Mouse (Mus musculus): ENCODE measurements at regions not wholly inside any gene's neighbourhood (a gene's known extent, or its start where the extent isn't known, plus 50 kb on each side); places are given as distances from the start of the nearest gene placed in this dataset.

- no peak overlapping the region for H3K4me2 ChIP-seq (ENCODE audit: low read length)
- ATAC-seq (replicated peaks; ENCODE audit: low FRiP score, low read depth), result no peak
- no peaks in the 10 kb centered on the region for H3K4me1 ChIP-seq (replicated peaks; ENCODE audit: insufficient read depth, low read length)
- H3K4me3 ChIP-seq (replicated peaks; ENCODE audit: low read depth, low read length), result no peak overlapping the region
- no peak overlapping the region for H3K27ac ChIP-seq
- H3K27me3 ChIP-seq (ENCODE audit: insufficient read depth, low read length), result no peaks in the 10 kb centered on the region
- no peak for TF ChIP-seq CTCF (IDR thresholded peaks at IDR 0.05; ENCODE audit: low read depth)
- no peaks in the 10 kb centered on the region for H3K9me3 ChIP-seq (replicated peaks; ENCODE audit: low read length)
- H3K36me3 ChIP-seq (ENCODE audit: insufficient read depth, low read length), result no peaks in the 10 kb centered on the region
- whole genome bisulfite sequencing, result 83% methylated on average over 7 of the region's 7 CpGs
- no peak for DNase-seq (ENCODE audit: low spot score)
- H3K9ac ChIP-seq (ENCODE audit: low read depth, low read length), result no peak overlapping the region
These were observed 167.7 kb upstream of the Pabpc6 start for GRCm38 (mm10) chr17:9836995-9837842.

GRCm38 (mm10) chr17:9829895-9830294 is 160.4 kb upstream of the Pabpc6 start:
- Histone ChIP-seq H3K9me3 (replicated peaks; ENCODE audit: low read length) (no peaks in the 10 kb centered on the region), H3K36me3 (ENCODE audit: insufficient read depth, low read length) (no peaks in the 10 kb centered on the region), H3K27ac (no peak overlapping the region), H3K4me1 (replicated peaks; ENCODE audit: insufficient read depth, low read length) (no peaks in the 10 kb centered on the region), H3K27me3 (ENCODE audit: insufficient read depth, low read length) (no peaks in the 10 kb centered on the region), H3K4me3 (replicated peaks; ENCODE audit: low read depth, low read length) (no peak overlapping the region), H3K9ac (ENCODE audit: low read depth, low read length) (no peak overlapping the region), H3K4me2 (ENCODE audit: low read length) (no peak overlapping the region)
- ATAC-seq (replicated peaks; ENCODE audit: low FRiP score, low read depth) (no peak), DNase-seq (ENCODE audit: low spot score) (no peak)
- WGBS, result 83% methylated on average over 5 of the region's 5 CpGs
- TF ChIP-seq CTCF (IDR thresholded peaks at IDR 0.05; ENCODE audit: low read depth), result no peak

GRCm38 (mm10) chr17:9821358-9821757 is 151.8 kb upstream of the Pabpc6 start:
- no peaks in the 10 kb centered on the region for H3K4me1 ChIP-seq (replicated peaks; ENCODE audit: insufficient read depth, low read length)
- DNase-seq (ENCODE audit: low spot score) (no peak), ATAC-seq (replicated peaks; ENCODE audit: low FRiP score, low read depth) (no peak)
- WGBS, result 85% methylated on average over 4 of the region's 4 CpGs
- no peak overlapping the region for H3K9ac ChIP-seq (ENCODE audit: low read depth, low read length)
- H3K4me3 ChIP-seq (replicated peaks; ENCODE audit: low read depth, low read length), result no peak overlapping the region
- H3K4me2 ChIP-seq (ENCODE audit: low read length), result no peak overlapping the region
- no peak overlapping the region for H3K27ac ChIP-seq
- no peaks in the 10 kb centered on the region for H3K36me3 ChIP-seq (ENCODE audit: insufficient read depth, low read length)
- TF ChIP-seq CTCF (IDR thresholded peaks at IDR 0.05; ENCODE audit: low read depth), result no peak
- H3K9me3 ChIP-seq (replicated peaks; ENCODE audit: low read length), result no peaks in the 10 kb centered on the region
- no peaks in the 10 kb centered on the region for H3K27me3 ChIP-seq (ENCODE audit: insufficient read depth, low read length)

DNA sequence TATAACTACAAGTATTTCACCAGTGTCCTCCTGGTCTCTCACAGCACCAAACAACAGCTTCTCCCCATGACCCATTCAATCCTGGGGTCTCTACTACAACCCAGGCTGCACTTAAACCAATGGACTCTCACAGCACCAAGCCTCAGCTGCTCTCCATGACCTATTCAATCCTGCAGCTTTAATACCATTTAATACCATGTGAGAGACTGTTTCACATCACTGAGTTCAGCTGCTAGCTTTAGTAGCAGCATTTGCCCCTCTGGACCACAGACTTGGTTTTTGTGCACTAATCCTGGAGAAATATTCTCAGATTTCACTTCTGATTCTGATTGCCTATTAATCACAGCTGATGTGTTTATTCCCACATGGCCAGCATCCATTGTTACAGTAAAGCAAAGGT is 147.5 kb upstream of the Pabpc6 start:
- H3K9ac ChIP-seq (ENCODE audit: low read depth, low read length), result no peak overlapping the region
- H3K4me2 ChIP-seq (ENCODE audit: low read length), result no peak overlapping the region
- no peaks in the 10 kb centered on the region for H3K36me3 ChIP-seq (ENCODE audit: insufficient read depth, low read length)
- no peak for TF ChIP-seq CTCF (IDR thresholded peaks at IDR 0.05; ENCODE audit: low read depth)
- no peaks in the 10 kb centered on the region for H3K9me3 ChIP-seq (replicated peaks; ENCODE audit: low read length)
- no peak overlapping the region for H3K27ac ChIP-seq
- DNase-seq (ENCODE audit: low spot score), result no peak
- ATAC-seq (replicated peaks; ENCODE audit: low FRiP score, low read depth), result no peak
- no peak overlapping the region for H3K4me3 ChIP-seq (replicated peaks; ENCODE audit: low read depth, low read length)
- no peaks in the 10 kb centered on the region for H3K27me3 ChIP-seq (ENCODE audit: insufficient read depth, low read length)
- H3K4me1 ChIP-seq (replicated peaks; ENCODE audit: insufficient read depth, low read length), result no peaks in the 10 kb centered on the region

DNA sequence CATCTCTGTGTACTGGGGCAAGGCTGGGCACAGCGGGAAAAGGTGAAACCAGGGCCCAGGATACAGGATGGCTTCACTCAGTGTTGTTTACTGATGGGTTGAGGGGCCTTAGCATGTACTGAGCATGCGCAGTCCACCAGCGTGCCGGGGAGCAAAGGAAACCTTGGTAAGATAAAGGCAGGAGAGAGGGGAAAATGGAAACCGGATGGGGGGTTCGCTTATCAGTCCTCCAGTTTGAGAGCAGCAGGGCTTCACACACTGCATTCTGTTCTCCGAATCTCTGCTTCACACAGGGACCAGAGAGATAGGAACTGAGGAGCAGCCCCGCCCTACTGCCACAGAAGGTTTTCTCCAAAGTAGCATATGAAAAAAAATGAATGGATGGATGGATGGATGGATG is 127.6 kb upstream of the Pabpc6 start:
- H3K27ac ChIP-seq, result no peak overlapping the region
- H3K9me3 ChIP-seq (replicated peaks; ENCODE audit: low read length), result no peaks in the 10 kb centered on the region
- H3K4me1 ChIP-seq (replicated peaks; ENCODE audit: insufficient read depth, low read length), result no peaks in the 10 kb centered on the region
- WGBS, result 96% methylated on average over 8 of the region's 8 CpGs
- DNase-seq (ENCODE audit: low spot score) (no peak), ATAC-seq (replicated peaks; ENCODE audit: low FRiP score, low read depth) (no peak)
- no peak for TF ChIP-seq CTCF (IDR thresholded peaks at IDR 0.05; ENCODE audit: low read depth)
- H3K36me3 ChIP-seq (ENCODE audit: insufficient read depth, low read length), result no peaks in the 10 kb centered on the region
- H3K4me2 ChIP-seq (ENCODE audit: low read length), result no peak overlapping the region
- no peak overlapping the region for H3K4me3 ChIP-seq (replicated peaks; ENCODE audit: low read depth, low read length)
- H3K27me3 ChIP-seq (ENCODE audit: insufficient read depth, low read length), result no peaks in the 10 kb centered on the region
- H3K9ac ChIP-seq (ENCODE audit: low read depth, low read length), result no peak overlapping the region

DNA sequence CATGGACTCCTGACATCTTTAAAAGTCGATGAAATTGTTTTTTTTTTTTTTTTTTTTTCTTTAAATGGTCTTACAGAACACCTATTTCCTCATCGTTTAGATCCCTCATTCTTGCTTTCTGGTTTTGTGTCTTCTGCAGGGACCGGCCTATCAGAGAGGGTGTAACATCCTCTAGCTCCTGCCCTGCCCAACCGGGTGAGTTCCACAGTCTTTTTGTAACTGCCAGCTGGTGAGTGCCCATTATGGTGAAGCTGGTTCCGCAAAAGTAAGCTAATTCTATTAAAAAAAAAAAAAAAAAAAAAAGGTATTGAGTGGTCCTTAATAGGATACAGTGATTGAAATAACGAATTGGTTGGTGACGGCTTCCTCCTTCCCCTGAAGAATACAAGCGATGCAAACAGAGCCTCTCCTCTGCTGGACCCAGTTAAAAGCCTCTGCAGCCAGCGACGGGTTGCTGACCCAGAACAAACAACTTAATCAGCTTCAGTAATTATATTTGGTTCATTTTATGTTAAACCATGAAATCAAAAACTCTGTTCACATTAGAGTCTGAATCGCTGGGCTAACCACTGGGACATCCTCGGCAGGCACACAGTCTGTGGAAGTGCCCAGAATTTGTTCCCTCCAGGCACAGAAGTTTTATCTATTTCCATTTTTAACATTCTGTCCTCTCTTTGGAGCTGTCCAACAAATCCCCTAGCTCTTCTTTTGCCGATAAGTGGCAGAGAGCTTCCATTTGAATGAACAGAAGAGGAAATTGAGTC is 126.9 kb upstream of the Pabpc6 start:
- no peak for TF ChIP-seq CTCF (IDR thresholded peaks at IDR 0.05; ENCODE audit: low read depth)
- no peaks in the 10 kb centered on the region for H3K4me1 ChIP-seq (replicated peaks; ENCODE audit: insufficient read depth, low read length)
- 75% methylated on average over 13 of the region's 13 CpGs for WGBS
- no peaks in the 10 kb centered on the region for H3K27me3 ChIP-seq (ENCODE audit: insufficient read depth, low read length)
- H3K9me3 ChIP-seq (replicated peaks; ENCODE audit: low read length), result no peaks in the 10 kb centered on the region
- H3K4me2 ChIP-seq (ENCODE audit: low read length), result no peak overlapping the region
- DNase-seq (ENCODE audit: low spot score) (no peak), ATAC-seq (replicated peaks; ENCODE audit: low FRiP score, low read depth) (no peak)
- no peak overlapping the region for H3K4me3 ChIP-seq (replicated peaks; ENCODE audit: low read depth, low read length)
- H3K36me3 ChIP-seq (ENCODE audit: insufficient read depth, low read length), result no peaks in the 10 kb centered on the region
- no peak overlapping the region for H3K9ac ChIP-seq (ENCODE audit: low read depth, low read length)
- H3K27ac ChIP-seq, result no peak overlapping the region

Data from kidney, postnatal 0 days (tissue).